7 mouse cellular contexts compared by ENCODE assay signal in genomic region chr1:34472427-34473300, GRCm38 (mm10). TPM values are rescaled to one million over a fixed set of nuclear protein-coding genes. Genes with fewer than 3 reads are reported as not detected.
DNase-seq lines count a peak whose midpoint lies in the region; ATAC-seq and TF ChIP-seq lines count a peak whose summit lies in the region.

No protein-coding gene starts in this region.

- H3K4me1 ChIP-seq in G1E (ENCODE audit: insufficient read depth, low read depth, low read length), result peaks cover 33% of the 10 kb centered on the region
- peaks cover 10% of the 10 kb centered on the region for H3K4me1 ChIP-seq in forebrain, embryonic 15.5 days
- peaks cover 13% of the 10 kb centered on the region for H3K4me1 ChIP-seq in hindbrain, embryonic 12.5 days
- peaks cover 3% of the 10 kb centered on the region for H3K4me1 ChIP-seq in liver, embryonic 11.5 days (replicated peaks; ENCODE audit: control insufficient read depth, insufficient read depth, low read length)
- H3K4me1 ChIP-seq in midbrain, postnatal 0 days (ENCODE audit: insufficient read depth, low read length), result 0 out of 2 replicates have a peak, but pooled peaks cover 2% of the 10 kb centered on the region

- DNase-seq in G1E (ENCODE audit: low spot score), result peak; percentile 68
- DNase-seq in adrenal gland, postnatal 25 days, result peak; percentile 35
- peak; percentile 74 for DNase-seq in liver, embryonic 11.5 days (ENCODE audit: low spot score)
- DNase-seq in midbrain, postnatal 0 days (ENCODE audit: low spot score), result no peak
- peak; percentile 72 to 77 for DNase-seq in thymus, adult 18-20 months

- TF ChIP-seq CTCF in G1E (IDR thresholded peaks at IDR 0.05; ENCODE audit: low read depth, low read length), result no peak
- TF ChIP-seq CTCF in midbrain, postnatal 0 days (IDR thresholded peaks at IDR 0.05), result peak; percentile 39

- peak overlapping the region; percentile 72 for H3K4me3 ChIP-seq in G1E (ENCODE audit: low read depth, low read length)
- peak overlapping the region; percentile 46 for H3K4me3 ChIP-seq in forebrain, embryonic 15.5 days
- peak overlapping the region; percentile 45 for H3K4me3 ChIP-seq in hindbrain, embryonic 12.5 days
- peak overlapping the region; percentile 65 for H3K4me3 ChIP-seq in liver, embryonic 11.5 days (ENCODE audit: low read depth, low read length)
- peak overlapping the region; percentile 49 for H3K4me3 ChIP-seq in midbrain, postnatal 0 days (ENCODE audit: low read depth, low read length)

- H3K9ac ChIP-seq in forebrain, embryonic 15.5 days (replicated peaks), result peak overlapping the region; percentile 53
- peak overlapping the region; percentile 41 for H3K9ac ChIP-seq in hindbrain, embryonic 12.5 days
- peak overlapping the region; percentile 64 for H3K9ac ChIP-seq in liver, embryonic 11.5 days (ENCODE audit: low read depth, low read length)
- H3K9ac ChIP-seq in midbrain, postnatal 0 days (replicated peaks; ENCODE audit: low read length, poor library complexity, severe bottlenecking), result peak overlapping the region; percentile 52

- H3K27me3 ChIP-seq in G1E (ENCODE audit: insufficient read depth, low read length), result peaks cover 27% of the 10 kb centered on the region
- H3K27me3 ChIP-seq in forebrain, embryonic 15.5 days, result peaks cover 25% of the 10 kb centered on the region
- peaks cover 31% of the 10 kb centered on the region for H3K27me3 ChIP-seq in hindbrain, embryonic 12.5 days
- 0 out of 2 replicates have a peak, but pooled peaks cover 5% of the 10 kb centered on the region for H3K27me3 ChIP-seq in liver, embryonic 11.5 days (replicated peaks; ENCODE audit: control insufficient read depth, insufficient read depth, low read length)
- H3K27me3 ChIP-seq in midbrain, postnatal 0 days (ENCODE audit: insufficient read depth, low read length), result peaks cover 7% of the 10 kb centered on the region; the same call in 1 of the 2 replicates

- H3K36me3 ChIP-seq in G1E (replicated peaks), result peaks cover 6% of the 10 kb centered on the region
- no peaks in the 10 kb centered on the region for H3K36me3 ChIP-seq in forebrain, embryonic 15.5 days
- H3K36me3 ChIP-seq in hindbrain, embryonic 12.5 days, result no peaks in the 10 kb centered on the region
- H3K36me3 ChIP-seq in liver, embryonic 11.5 days (ENCODE audit: control insufficient read depth, insufficient read depth, low read length), result no peaks in the 10 kb centered on the region
- no peaks in the 10 kb centered on the region for H3K36me3 ChIP-seq in midbrain, postnatal 0 days (ENCODE audit: insufficient read depth, low read length)

- no peaks in the 10 kb centered on the region for H3K9me3 ChIP-seq in G1E (replicated peaks)
- H3K9me3 ChIP-seq in forebrain, embryonic 15.5 days, result no peaks in the 10 kb centered on the region
- H3K9me3 ChIP-seq in hindbrain, embryonic 12.5 days (replicated peaks), result no peaks in the 10 kb centered on the region
- H3K9me3 ChIP-seq in liver, embryonic 11.5 days (ENCODE audit: control insufficient read depth, low read length), result no peaks in the 10 kb centered on the region
- no peaks in the 10 kb centered on the region for H3K9me3 ChIP-seq in midbrain, postnatal 0 days (ENCODE audit: low read length)

- no peak overlapping the region for H3K27ac ChIP-seq in forebrain, embryonic 15.5 days (replicated peaks)
- H3K27ac ChIP-seq in hindbrain, embryonic 12.5 days, result no peak overlapping the region
- H3K27ac ChIP-seq in liver, embryonic 11.5 days (ENCODE audit: low read depth, low read length), result no peak overlapping the region; the same call in 1 of the 2 replicates
- no peak overlapping the region for H3K27ac ChIP-seq in midbrain, postnatal 0 days (ENCODE audit: low read depth, low read length)

- peak; percentile 86 for ATAC-seq in G1E (ENCODE audit: extremely low read depth, insufficient number of reproducible peaks, low FRiP score, poor library complexity, severe bottlenecking)
- peak; percentile 75 for ATAC-seq in forebrain, embryonic 15.5 days (replicated peaks)
- ATAC-seq in hindbrain, embryonic 12.5 days (ENCODE audit: low FRiP score), result peak; percentile 60
- peak; percentile 76 for ATAC-seq in liver, embryonic 11.5 days (replicated peaks; ENCODE audit: low FRiP score)
- peak; percentile 64; the same call in 1 of the 2 replicates for ATAC-seq in midbrain, postnatal 0 days (ENCODE audit: low FRiP score)

- H3K4me2 ChIP-seq in forebrain, embryonic 15.5 days (replicated peaks), result peak overlapping the region; percentile 93
- H3K4me2 ChIP-seq in hindbrain, embryonic 12.5 days (replicated peaks), result peak overlapping the region; percentile 88
- peak overlapping the region; percentile 98 for H3K4me2 ChIP-seq in liver, embryonic 11.5 days
- peak overlapping the region; percentile 96 for H3K4me2 ChIP-seq in midbrain, postnatal 0 days (ENCODE audit: low read depth, low read length, poor library complexity, severe bottlenecking)

- WGBS in forebrain, embryonic 15.5 days, result under 1% methylated on average over 42 of the region's 43 CpGs
- WGBS in hindbrain, embryonic 12.5 days, result 1% methylated on average over 42 of the region's 43 CpGs
- 1% methylated on average over 43 of the region's 43 CpGs for WGBS in liver, embryonic 11.5 days
- 1% methylated on average over 42 of the region's 43 CpGs for WGBS in midbrain, postnatal 0 days

RNA-seq across cellular contexts. Expression of gene Ptpn18, which starts 13.1 kb away (rescaled TPM):
- total RNA-seq in G1E (2014; fragmentation: Nextera tagmentation) (47.9 and 57.9 TPM in 2 replicates), G1E (2017) (104 and 190 TPM in 2 replicates)
- 117 and 173 TPM in 2 replicates for polyA plus RNA-seq in G1E (2012)
- total RNA-seq in adrenal gland, postnatal 25 days (2021), result 4.7 and 8.0 TPM in 2 replicates
- 3.9 and 8.0 TPM in 2 replicates for polyA plus RNA-seq in forebrain, embryonic 15.5 days (2015; fragmentation: Nextera tagmentation; extraction: Ambion mirVana)
- 6.9 and 12.0 TPM in 2 replicates for polyA plus RNA-seq in hindbrain, embryonic 12.5 days (2016; fragmentation: Nextera tagmentation; extraction: Ambion mirVana)
- polyA plus RNA-seq in liver, embryonic 11.5 days (2014; fragmentation: Nextera tagmentation; extraction: Ambion mirVana), result 23.2 and 23.5 TPM in 2 replicates
- total RNA-seq in midbrain, postnatal 0 days (2014; rRNA removed), result 5.6 TPM in 1 of 2 replicates, not detected in the other
- polyA plus RNA-seq in midbrain, postnatal 0 days (2015; fragmentation: Nextera tagmentation; extraction: Ambion mirVana), result 4.7 and 5.1 TPM in 2 replicates

RNA-seq across cellular contexts. Expression of gene Prss39, which starts 25.5 kb away (rescaled TPM):
- total RNA-seq in G1E (2014; fragmentation: Nextera tagmentation), result not detected in 2 replicates
- 0.22 TPM in 1 of 2 replicates, not detected in the other for total RNA-seq in G1E (2017)
- not detected in 2 replicates for polyA plus RNA-seq in G1E (2012)
- not detected in 2 replicates for total RNA-seq in adrenal gland, postnatal 25 days (2021)
- not detected in 2 replicates for polyA plus RNA-seq in forebrain, embryonic 15.5 days (2015; fragmentation: Nextera tagmentation; extraction: Ambion mirVana)
- polyA plus RNA-seq in hindbrain, embryonic 12.5 days (2016; fragmentation: Nextera tagmentation; extraction: Ambion mirVana), result not detected in 2 replicates
- not detected in 2 replicates for polyA plus RNA-seq in liver, embryonic 11.5 days (2014; fragmentation: Nextera tagmentation; extraction: Ambion mirVana)
- total RNA-seq in midbrain, postnatal 0 days (2014; rRNA removed), result not detected in 2 replicates
- not detected in 2 replicates for polyA plus RNA-seq in midbrain, postnatal 0 days (2015; fragmentation: Nextera tagmentation; extraction: Ambion mirVana)

RNA-seq across cellular contexts. Expression of gene Imp4, which starts 33.0 kb away (rescaled TPM):
- 121 and 129 TPM in 2 replicates for total RNA-seq in G1E (2014; fragmentation: Nextera tagmentation)
- 35.5 and 36.5 TPM in 2 replicates for total RNA-seq in G1E (2017)
- 50.4 and 71.2 TPM in 2 replicates for polyA plus RNA-seq in G1E (2012)
- 58.6 and 61.7 TPM in 2 replicates for total RNA-seq in adrenal gland, postnatal 25 days (2021)
- polyA plus RNA-seq in forebrain, embryonic 15.5 days (2015; fragmentation: Nextera tagmentation; extraction: Ambion mirVana), result 62.1 and 66.7 TPM in 2 replicates
- 69.7 and 70.1 TPM in 2 replicates for polyA plus RNA-seq in hindbrain, embryonic 12.5 days (2016; fragmentation: Nextera tagmentation; extraction: Ambion mirVana)
- 141 and 156 TPM in 2 replicates for polyA plus RNA-seq in liver, embryonic 11.5 days (2014; fragmentation: Nextera tagmentation; extraction: Ambion mirVana)
- 17.8 and 22.1 TPM in 2 replicates for total RNA-seq in midbrain, postnatal 0 days (2014; rRNA removed)
- polyA plus RNA-seq in midbrain, postnatal 0 days (2015; fragmentation: Nextera tagmentation; extraction: Ambion mirVana), result 41.9 and 42.3 TPM in 2 replicates

RNA-seq across cellular contexts. Expression of gene Ccdc115, which starts 33.2 kb away (rescaled TPM):
- total RNA-seq in G1E (2014; fragmentation: Nextera tagmentation) (97.1 and 135 TPM in 2 replicates), G1E (2017) (146 TPM in 2 replicates)
- polyA plus RNA-seq in G1E (2012), result 60.5 and 74.6 TPM in 2 replicates
- total RNA-seq in adrenal gland, postnatal 25 days (2021), result 15.4 and 17.6 TPM in 2 replicates
- 69.2 and 70.9 TPM in 2 replicates for polyA plus RNA-seq in forebrain, embryonic 15.5 days (2015; fragmentation: Nextera tagmentation; extraction: Ambion mirVana)
- polyA plus RNA-seq in hindbrain, embryonic 12.5 days (2016; fragmentation: Nextera tagmentation; extraction: Ambion mirVana), result 61.4 and 62.9 TPM in 2 replicates
- polyA plus RNA-seq in liver, embryonic 11.5 days (2014; fragmentation: Nextera tagmentation; extraction: Ambion mirVana), result 65.5 and 65.9 TPM in 2 replicates
- total RNA-seq in midbrain, postnatal 0 days (2014; rRNA removed), result 36.7 and 41.1 TPM in 2 replicates
- polyA plus RNA-seq in midbrain, postnatal 0 days (2015; fragmentation: Nextera tagmentation; extraction: Ambion mirVana), result 57.5 and 58.9 TPM in 2 replicates
